Mouse (Mus musculus): ENCODE data around the gene Hnrnpll.

Hnrnpll gene

DNA sequence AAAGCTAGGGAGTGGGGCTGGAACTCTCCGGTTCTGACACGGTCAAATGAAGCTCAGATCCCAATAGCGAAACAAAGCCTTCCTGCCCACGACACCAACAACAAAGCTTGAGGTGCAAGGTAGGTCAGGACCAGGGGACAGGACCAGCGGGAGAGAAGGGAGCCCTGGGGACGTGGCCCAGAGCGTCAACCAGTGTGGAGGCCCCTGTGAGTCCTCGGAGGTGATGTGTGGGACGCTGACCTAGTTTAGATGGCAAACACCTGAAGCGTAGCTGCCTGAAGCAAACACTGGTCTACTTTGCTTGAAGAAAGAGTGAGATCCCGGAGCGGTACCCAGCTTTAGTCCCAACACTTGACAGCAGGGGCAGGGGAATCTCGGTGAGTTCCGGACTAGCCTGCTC lies 62.5 kb downstream of the Hnrnpll start:
- DNase-seq (ENCODE audit: low spot score in 2 of 2) = no peak

DNA sequence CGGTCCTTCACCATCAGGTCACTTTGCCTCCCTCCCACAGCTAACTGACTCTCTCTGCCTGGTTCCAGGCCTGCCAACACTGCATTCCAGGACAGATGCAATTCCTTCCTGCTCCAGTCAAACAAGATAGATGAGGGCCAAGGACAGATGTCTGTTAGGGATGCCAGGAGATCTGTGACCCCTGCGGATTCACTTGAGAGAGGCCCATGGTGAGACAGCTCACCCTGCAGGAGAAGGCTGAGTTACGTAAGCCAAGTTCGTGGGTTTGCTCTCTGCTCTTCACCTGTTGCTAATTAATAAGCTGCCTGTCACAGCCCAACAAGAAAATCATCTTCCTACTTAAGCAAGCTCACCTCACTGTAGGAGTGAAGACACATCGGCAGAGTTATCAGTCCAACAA lies 63.1 kb downstream of the Hnrnpll start:
- DNase-seq (ENCODE audit: low spot score in 2 of 2) = no peak

DNA sequence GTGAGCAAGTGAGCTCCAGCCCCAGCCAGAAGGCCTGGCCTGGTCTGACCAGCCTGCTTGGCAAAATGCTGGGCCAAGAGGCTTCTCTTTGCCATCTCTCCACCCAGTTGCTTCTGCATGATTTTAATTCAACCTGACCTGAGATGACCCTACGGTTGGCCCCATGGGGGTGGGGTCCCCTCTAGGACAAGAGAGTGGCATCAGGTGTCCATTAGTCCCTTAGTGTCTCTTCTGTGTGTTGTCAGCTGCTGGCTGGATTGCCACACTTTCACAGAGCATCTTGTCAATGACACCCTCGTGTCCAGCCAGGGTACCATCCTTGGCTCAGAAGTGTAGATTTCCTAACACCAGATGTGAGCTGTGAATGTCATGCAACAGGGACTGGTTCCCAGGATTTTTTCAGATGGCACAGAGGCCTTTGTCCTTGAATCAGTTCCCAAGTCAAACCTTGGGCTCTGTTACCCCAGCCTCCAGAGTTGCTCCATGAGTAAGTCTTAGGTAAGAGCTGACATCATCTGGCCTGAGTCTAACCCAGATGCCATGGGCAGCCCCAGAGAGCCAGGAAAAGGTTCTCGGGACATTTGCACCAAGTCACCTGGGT lies 66.9 kb downstream of the Hnrnpll start:
- no peak for DNase-seq (ENCODE audit: low spot score in 2 of 2)

DNA sequence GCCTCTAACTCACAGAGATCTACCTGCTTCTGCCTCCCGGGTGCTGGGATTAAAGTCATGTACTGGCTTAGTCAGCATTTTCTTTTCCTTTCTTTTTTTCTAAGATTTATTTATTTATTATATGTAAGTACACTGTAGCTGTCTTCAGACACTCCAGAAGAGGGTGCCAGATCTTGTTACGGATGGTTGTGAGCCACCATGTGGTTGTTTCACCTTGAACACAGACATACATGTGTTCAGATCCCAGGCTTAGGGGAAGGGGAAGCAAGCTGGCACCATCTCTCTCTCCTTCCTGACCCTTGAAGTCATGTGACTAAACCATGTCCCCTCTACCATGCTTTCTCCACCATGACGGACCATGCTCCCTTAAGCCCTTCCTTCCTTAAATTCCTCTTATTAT lies 70.0 kb downstream of the Hnrnpll start:
- no peak for DNase-seq (ENCODE audit: low spot score in 2 of 2)

DNA sequence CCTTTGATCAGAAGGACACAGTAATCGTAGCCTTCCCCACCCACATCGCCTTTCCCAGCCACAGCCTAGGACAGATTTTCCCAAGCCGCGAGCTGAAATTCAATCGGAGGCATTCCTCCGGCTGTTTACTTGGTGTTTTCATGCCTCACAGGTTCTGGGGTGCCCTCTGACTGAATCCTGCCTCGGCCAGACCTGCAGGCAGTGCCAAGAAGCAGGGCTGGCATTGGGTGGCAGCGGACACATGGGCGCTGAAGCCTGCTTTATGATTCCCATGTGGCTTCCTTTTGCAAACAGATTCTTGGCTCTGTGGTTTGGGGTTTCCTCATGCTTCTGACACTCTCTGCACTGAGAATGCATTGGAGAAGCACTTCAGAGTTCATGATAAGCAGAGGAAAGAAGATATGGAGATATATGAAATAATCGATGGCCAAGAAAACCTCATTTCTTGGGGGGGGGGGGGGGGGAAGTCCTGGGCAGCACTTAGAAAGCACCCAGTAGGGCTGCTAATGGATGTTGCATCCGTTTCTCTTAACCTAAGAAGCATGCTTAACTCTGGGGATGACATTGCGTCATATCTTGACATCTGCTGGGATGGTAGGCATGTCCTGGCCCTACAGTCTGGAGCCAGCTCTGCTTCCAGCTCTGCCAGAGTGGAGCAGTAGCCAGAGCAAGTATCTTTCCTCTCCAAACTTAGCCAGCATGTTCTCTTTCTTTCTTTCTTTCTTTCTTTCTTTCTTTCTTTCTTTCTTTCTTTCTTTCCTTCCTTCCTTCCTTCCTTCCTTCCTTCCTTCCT lies 70.8 kb downstream of the Hnrnpll start:
- DNase-seq (ENCODE audit: low spot score in 2 of 2) = no peak

DNA sequence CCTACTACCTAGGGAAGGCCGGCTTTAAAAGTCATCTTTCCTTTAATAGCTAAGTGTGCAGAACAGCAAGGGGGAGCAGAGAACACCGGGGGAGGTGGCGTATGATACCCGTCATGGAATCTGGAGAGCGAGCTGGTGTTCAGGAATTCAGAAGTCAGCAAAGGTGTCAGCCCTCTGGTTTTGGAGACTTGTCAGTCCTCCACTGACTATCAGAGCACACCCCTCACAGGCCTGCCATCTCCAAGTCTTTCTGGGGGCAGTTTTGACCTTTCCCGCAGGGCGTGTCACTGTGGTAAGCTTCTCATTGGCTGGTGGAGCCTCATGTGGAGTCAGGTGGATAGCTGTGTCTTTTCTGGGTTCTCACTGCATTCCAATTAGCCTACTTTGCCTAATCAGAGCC lies 72.0 kb downstream of the Hnrnpll start:
- DNase-seq (ENCODE audit: low spot score in 2 of 2) = no peak

DNA sequence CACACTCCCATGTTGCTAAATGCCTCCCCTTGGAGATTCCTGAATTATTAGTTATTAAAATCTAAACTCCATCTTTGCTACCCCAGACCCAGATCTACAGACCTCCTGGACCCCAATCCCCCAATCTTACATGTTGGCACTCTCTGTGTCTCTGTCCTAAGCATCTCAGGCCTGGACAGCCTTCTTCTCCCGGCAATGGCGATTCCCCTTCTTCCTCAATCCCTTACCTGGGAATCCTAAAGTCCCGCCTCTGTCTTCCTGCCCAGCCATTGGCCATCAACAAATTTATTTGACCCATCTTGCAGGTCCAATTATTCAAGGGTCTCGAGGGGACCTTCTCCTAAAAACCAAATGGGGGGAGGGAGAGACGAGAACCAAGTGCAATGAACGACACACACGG lies 77.7 kb downstream of the Hnrnpll start:
- no peak for DNase-seq (ENCODE audit: low spot score in 2 of 2)

DNA sequence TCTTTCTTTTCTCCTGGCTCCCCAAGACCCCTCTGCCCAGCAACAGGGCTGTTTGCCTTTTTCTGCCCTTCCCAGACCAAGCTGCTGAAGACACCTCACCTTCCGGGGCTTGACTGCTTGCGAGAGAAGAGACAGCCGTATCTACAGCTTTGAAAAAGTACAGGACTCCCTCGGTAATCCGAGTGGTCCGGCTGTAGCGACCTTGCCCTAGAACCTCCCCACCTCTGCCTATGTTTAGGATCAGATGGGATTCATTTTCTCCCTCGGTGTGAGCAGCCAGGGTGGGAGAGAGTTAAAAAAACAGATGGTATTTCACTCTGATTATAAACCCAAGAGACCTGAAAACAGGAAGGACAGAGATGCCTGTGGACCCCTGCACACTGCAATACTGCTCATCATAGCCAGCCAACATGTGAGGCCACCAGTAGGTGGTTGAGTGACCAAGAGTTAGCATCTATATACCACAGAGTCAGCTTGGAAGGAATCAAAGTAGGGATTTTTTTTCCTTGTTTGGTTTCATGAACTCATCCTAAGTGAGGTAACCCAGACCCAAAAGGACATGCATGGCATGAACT lies 79.1 kb downstream of the Hnrnpll start:
- no peak for DNase-seq (ENCODE audit: low spot score in 2 of 2)

DNA sequence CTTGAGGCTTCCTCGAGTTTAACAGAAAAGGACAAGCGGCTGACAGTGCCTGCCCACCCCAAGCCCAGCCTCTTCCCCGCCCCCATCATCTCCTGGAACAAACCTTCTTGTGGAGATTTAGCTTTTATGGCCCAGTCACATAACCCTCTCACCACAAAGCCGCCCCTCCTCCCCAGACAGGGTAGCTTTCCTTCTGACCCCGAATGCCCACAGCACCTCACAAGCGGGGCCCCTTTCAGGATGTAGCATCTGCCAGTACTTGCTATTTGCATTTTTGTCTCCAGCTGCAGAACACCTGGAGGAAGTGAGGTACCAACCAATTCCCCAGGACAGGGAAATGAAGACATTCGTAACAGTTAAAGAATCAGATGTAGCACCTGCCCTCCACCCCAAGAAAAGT lies 79.6 kb downstream of the Hnrnpll start:
- no peak for DNase-seq (ENCODE audit: low spot score in 2 of 2)

DNA sequence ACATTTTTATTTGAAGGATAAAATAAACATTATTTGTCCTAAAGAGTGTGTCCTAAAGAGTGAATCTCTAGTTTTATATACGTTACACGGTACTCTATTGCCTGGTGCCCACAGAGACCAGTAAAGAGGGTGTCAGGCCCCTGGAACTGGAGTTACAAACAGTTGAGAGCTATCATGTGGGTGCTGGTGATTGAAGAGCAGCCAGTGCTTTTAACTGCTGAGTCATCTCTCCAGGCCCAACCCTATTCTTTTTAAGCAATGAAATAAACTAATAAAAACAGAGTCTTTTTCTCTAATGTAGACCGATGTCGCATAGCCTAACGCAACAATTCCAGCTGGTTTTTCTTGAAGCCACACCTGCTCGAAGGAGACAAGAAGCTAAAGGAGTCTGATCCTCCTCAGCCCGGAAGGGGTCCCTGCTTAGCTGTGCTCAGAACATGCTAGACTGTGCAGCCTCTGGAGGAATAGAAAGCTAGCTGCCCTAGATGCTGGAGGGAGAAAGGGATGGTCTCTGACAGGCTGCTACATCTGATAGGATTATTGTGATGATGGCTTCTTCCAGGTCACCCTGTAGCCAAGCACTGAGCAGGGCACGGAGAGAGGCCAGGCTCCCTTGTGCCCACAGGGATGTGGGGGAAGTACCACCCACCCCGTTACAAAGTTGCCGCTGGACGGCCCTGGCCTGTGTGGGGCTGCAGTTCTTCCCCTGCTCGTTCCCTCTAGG lies 80.2 kb downstream of the Hnrnpll start:
- no peak for DNase-seq (ENCODE audit: low spot score in 2 of 2)

DNA sequence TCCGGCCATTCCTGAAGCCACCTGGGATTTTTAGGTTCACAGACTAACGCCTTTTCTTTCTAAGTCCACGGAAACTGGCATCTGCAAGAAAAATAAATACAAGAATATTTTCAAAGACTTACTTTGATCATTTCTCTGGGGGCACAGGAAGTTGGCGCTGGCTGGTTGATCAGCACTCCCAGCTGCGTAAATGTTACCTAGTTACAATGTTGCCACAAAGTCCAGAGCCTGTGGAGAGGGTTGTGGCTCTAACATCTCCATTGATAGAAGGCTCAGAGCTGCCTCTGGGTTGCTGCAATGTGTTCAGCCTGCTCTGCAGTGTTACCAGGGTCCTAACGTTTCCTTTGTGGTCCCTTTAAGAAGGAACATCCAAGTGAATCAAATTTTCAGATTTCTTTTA lies 80.8 kb downstream of the Hnrnpll start:
- no peak for DNase-seq (ENCODE audit: low spot score in 2 of 2)

DNA sequence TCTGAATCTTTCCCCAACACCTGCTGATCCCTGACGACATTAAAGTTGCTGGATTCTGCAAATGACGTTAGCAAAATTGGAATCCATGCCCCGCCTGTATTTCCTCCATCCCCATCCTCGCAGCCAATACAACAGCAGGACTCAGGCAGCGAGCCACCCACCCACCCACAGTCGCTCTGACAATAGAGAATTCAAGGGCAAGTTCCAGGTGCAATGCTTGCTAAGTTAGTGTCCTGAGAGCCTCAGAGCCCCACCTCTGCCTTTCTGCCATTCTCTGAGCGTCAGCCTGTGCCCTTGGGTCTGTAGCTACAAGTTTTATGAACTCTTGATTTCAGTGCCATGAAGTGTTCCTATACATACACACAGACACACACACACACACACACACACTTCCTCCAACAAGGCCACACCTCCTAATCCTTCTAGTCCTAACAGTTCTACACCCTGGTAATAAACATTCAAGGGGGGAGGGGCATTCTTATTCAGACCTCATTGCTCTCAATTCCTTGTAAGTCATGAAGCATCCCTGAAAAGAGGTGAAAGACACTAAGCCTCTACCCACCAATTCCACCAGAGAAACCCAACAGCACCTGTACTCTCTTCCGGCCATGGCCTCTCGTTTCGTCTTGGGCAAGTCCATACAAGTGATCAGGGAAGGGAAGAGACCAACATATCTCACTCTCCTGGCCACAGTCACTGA lies 81.6 kb downstream of the Hnrnpll start:
- DNase-seq (ENCODE audit: low spot score in 2 of 2) = no peak
